Mouse (Mus musculus) heart, embryonic 11.5 days (tissue): Measurements from ENCODE around the gene Sp4. TPM values are rescaled to one million over a fixed set of nuclear protein-coding genes. Genes with fewer than 3 reads are reported as not detected.

ENCODE experiments used
- ATAC-seq: fragments of 200-750 bp; cut with Nextera tagmentation; replicated peaks from 2 replicates; pipeline ENCODE4 v1.8.0; 2017; ENCODE audit warnings: moderate library complexity; ENCODE audit not compliant: insufficient number of reproducible peaks, low FRiP score, low TSS enrichment
- H3K27ac ChIP-seq: fragments of 300-500 bp; sonication (generic); 2 replicates; pipeline ENCODE4 v1.5.1; 2014; ENCODE audit warnings: mild to moderate bottlenecking, low read depth, low read length
- H3K27me3 ChIP-seq: fragments of 300-500 bp; sonication (generic); 2 replicates; pipeline ENCODE4 v1.6.1; 2014; ENCODE audit warnings: mild to moderate bottlenecking, low read length, mixed read lengths; ENCODE audit not compliant: control insufficient read depth, insufficient read depth
- H3K36me3 ChIP-seq: fragments of 300-500 bp; sonication (generic); 2 replicates; pipeline ENCODE4 v1.6.1; 2014; ENCODE audit warnings: mild to moderate bottlenecking, low read length, moderate library complexity, mixed read lengths; ENCODE audit not compliant: control insufficient read depth, insufficient read depth
- H3K4me1 ChIP-seq: fragments of 300-500 bp; sonication (generic); 2 replicates; pipeline ENCODE4 v1.6.1; 2014; ENCODE audit warnings: low read length; ENCODE audit not compliant: control insufficient read depth, insufficient read depth
- H3K4me2 ChIP-seq: fragments of 300-500 bp; sonication (generic); 2 replicates; pipeline ENCODE4 v1.6.1; 2014; ENCODE audit warnings: mild to moderate bottlenecking, moderate library complexity
- H3K4me3 ChIP-seq: fragments of 300-500 bp; sonication (generic); 2 replicates; pipeline ENCODE4 v1.5.1; 2014; ENCODE audit warnings: low read depth, low read length
- H3K9ac ChIP-seq: fragments of 300-500 bp; sonication (generic); 2 replicates; pipeline ENCODE4 v1.6.1; 2014; ENCODE audit warnings: mild to moderate bottlenecking, low read depth, low read length, moderate library complexity
- H3K9me3 ChIP-seq: fragments of 300-500 bp; sonication (generic); replicated peaks from 2 replicates; pipeline ENCODE4 v1.6.1; 2016; ENCODE audit warnings: low read length; ENCODE audit not compliant: control insufficient read depth
- WGBS: fragments of 180-500 bp; shearing (Covaris S2); extraction: QIAGEN DNeasy Blood & Tissue Kit; methylation state at CpG from one replicate; pipeline ENCODE4 v1.1.7; 2014; ENCODE audit not compliant: insufficient replicate concordance; 5-methylcytosine and 5-hydroxymethylcytosine counted together
- polyA plus RNA-seq: library from polyadenylated mRNA; unstranded; fragments of >200 nt; fragmentation: Nextera tagmentation; extraction: Ambion mirVana; gene quantifications from 2 replicates; pipeline ENCODE4 v1.2.1, GENCODE M21; 2014

Sp4 gene
- polyA plus RNA-seq, 1 experiment from 2014 or later: 9.4 TPM

DNA sequence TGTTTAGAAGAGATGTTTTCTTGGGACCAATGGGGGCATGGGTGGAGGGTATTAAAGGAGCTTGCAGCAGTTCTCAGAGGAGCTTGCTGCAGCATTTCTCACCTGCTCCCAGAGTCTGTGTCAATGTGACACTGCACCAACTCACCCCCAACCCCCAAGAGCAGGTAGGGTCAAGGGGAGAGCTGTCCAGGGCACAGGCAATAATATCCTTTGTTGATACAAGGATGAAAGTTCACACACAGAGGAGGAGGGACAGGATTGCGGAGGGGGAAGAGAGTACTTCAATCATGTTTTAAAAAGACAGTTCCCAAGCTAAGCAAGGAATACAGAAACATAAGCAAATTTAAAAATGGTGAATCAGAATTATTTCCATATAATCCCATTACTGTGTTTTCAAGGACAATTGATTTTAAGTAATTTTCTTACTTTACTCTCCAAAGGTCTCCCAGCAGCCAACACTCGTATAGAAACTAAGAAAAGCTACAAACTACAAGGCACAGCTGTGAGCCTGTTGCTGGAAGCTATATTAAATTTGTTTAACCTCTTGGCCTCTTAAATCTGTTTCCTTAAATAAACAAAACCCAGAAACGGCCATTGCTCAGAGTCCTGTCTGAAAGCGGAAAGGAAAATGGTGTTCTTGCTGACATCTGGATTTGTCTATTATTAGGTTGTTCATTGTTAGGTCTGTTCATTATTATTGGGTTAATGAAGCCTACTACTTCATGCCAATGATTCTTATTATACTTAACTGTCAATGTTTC lies 114.9 kb downstream of the Sp4 start:
- ATAC-seq: no peak
- H3K27ac ChIP-seq: no peak overlapping the region

More for the DNA sequence above, 114.9 kb downstream of the Sp4 start:
- WGBS: 36% methylated on average over 4 of the region's 4 CpGs
- Histone ChIP-seq H3K36me3 (no peaks in the 10 kb centered on the region), H3K4me2 (no peak overlapping the region), H3K9me3 (no peaks in the 10 kb centered on the region), H3K4me1 (0 out of 2 replicates have a peak, but pooled peaks cover 9% of the 10 kb centered on the region), H3K4me3 (no peak overlapping the region), H3K27me3 (no peaks in the 10 kb centered on the region), H3K9ac (no peak overlapping the region)

Other genes with a start within 250 kb of the Sp4 start
- 0.04 TPM in 1 of 2 replicates, not detected in the other for gene Dnah11, start 102.4 kb downstream of the Sp4 start, polyA plus RNA-seq